Mouse (Mus musculus) ES-E14 (cell line): ENCODE measurements around the gene Nradd.

ENCODE experiments used
- CHD2 ChIP-seq: IDR thresholded peaks from 2 replicates; pipeline ENCODE4 v1.6.1; 2014; ENCODE audit warnings: mild to moderate bottlenecking, low read depth, low read length, inconsistent platforms
- HCFC1 ChIP-seq: IDR thresholded peaks from 2 replicates; pipeline ENCODE4 v1.6.1; 2012; ENCODE audit warnings: low read length, inconsistent platforms, borderline replicate concordance; ENCODE audit not compliant: insufficient read depth
- MAFK ChIP-seq: IDR thresholded peaks from 2 replicates; pipeline ENCODE4 v1.6.1; 2014; ENCODE audit warnings: mild to moderate bottlenecking, low read depth, low read length, inconsistent platforms; ENCODE audit not compliant: insufficient read depth
- ZC3H11A ChIP-seq: IDR thresholded peaks from 2 replicates; pipeline ENCODE4 v1.6.1; 2012; ENCODE audit warnings: low read depth, mild to moderate bottlenecking, inconsistent platforms, low read length, borderline replicate concordance
- ZNF384 ChIP-seq: IDR thresholded peaks from 2 replicates; pipeline ENCODE4 v1.6.1; 2012; ENCODE audit warnings: low read depth, low read length, inconsistent platforms

- TF ChIP-seq MAFK (no peak), ZNF384 (no peak), ZC3H11A (no peak), CHD2 (no peak), HCFC1 (no peak)
Observed at GRCm38 (mm10) chr9:110660208-110660607, 36.0 kb upstream of the Nradd start.
